Mouse (Mus musculus) hindbrain, embryonic 11.5 days (tissue): ENCODE data around the gene Fgfr2. TPM values are rescaled to one million over a fixed set of nuclear protein-coding genes. Genes with fewer than 3 reads are reported as not detected.

Source experiments
- ATAC-seq: fragments of 200-750 bp; cut with Nextera tagmentation; 2 replicates; pipeline ENCODE4 v1.8.0; 2017; ENCODE audit warnings: mild to moderate bottlenecking, moderate TSS enrichment, moderate library complexity; ENCODE audit not compliant: low FRiP score
- DNase-seq: peaks from one replicate; pipeline ENCODE4 v3.0.0-alpha.2; 2015; ENCODE audit warnings: low spot score
- H3K27ac ChIP-seq: fragments of 300-500 bp; sonication (generic); 2 replicates; pipeline ENCODE4 v1.5.1; 2014; ENCODE audit warnings: mild to moderate bottlenecking, low read depth, low read length
- H3K27me3 ChIP-seq: fragments of 300-500 bp; sonication (generic); 2 replicates; pipeline ENCODE4 v1.6.1; 2014; ENCODE audit warnings: mild to moderate bottlenecking, low read length, moderate library complexity, mixed read lengths; ENCODE audit not compliant: control insufficient read depth, insufficient read depth
- H3K36me3 ChIP-seq: fragments of 300-500 bp; sonication (generic); 2 replicates; pipeline ENCODE4 v1.6.1; 2014; ENCODE audit warnings: mild to moderate bottlenecking, low read length, moderate library complexity, mixed read lengths; ENCODE audit not compliant: control insufficient read depth, insufficient read depth
- H3K4me1 ChIP-seq: fragments of 300-500 bp; sonication (generic); replicated peaks from 2 replicates; pipeline ENCODE4 v1.6.1; 2014; ENCODE audit warnings: low read length, mixed read lengths; ENCODE audit not compliant: control insufficient read depth, insufficient read depth
- H3K4me2 ChIP-seq: fragments of 300-500 bp; sonication (generic); replicated peaks from 2 replicates; pipeline ENCODE4 v1.6.1; 2014; ENCODE audit warnings: mild to moderate bottlenecking, low read depth, low read length
- H3K4me3 ChIP-seq: fragments of 300-500 bp; sonication (generic); 2 replicates; pipeline ENCODE4 v1.5.1; 2014; ENCODE audit warnings: low read depth, low read length
- H3K9ac ChIP-seq: fragments of 300-500 bp; sonication (generic); 2 replicates; pipeline ENCODE4 v1.6.1; 2014; ENCODE audit warnings: low read depth, low read length
- H3K9me3 ChIP-seq: fragments of 300-500 bp; sonication (generic); 2 replicates; pipeline ENCODE4 v1.6.1; 2016; ENCODE audit warnings: low read length; ENCODE audit not compliant: control insufficient read depth
- WGBS: fragments of 180-500 bp; shearing (Covaris S2); extraction: QIAGEN DNeasy Blood & Tissue Kit; methylation state at CpG from one replicate; pipeline ENCODE4 v1.1.7; 2014; 5-methylcytosine and 5-hydroxymethylcytosine counted together
- polyA plus RNA-seq: library from polyadenylated mRNA; unstranded; fragments of >200 nt; fragmentation: Nextera tagmentation; extraction: Ambion mirVana; gene quantifications from 2 replicates; pipeline ENCODE4 v1.2.1, GENCODE M21; 2014

The Fgfr2 gene
- polyA plus RNA-seq, 1 experiment from 2014 or later = 71.3 TPM

- Histone ChIP-seq H3K4me1 (peaks cover 2% of the 10 kb centered on the region; the same call in 1 of the 2 replicates), H3K4me3 (no peak overlapping the region), H3K9ac (no peak overlapping the region), H3K36me3 (peaks cover 3% of the 10 kb centered on the region; the same call in 1 of the 2 replicates), H3K4me2 (no peak overlapping the region), H3K27ac (no peak overlapping the region), H3K9me3 (no peaks in the 10 kb centered on the region), H3K27me3 (no peaks in the 10 kb centered on the region)
- ATAC-seq (no peak), DNase-seq (no peak)
- 72% methylated on average over 6 of the region's 6 CpGs for WGBS
Measured at GRCm38 (mm10) chr7:130713319-130713718, 2409.8 kb downstream of the Fgfr2 start.

- Histone ChIP-seq H3K27me3 (no peaks in the 10 kb centered on the region), H3K4me3 (no peak overlapping the region), H3K9me3 (no peaks in the 10 kb centered on the region), H3K4me2 (no peak overlapping the region), H3K4me1 (peaks cover 2% of the 10 kb centered on the region; the same call in 1 of the 2 replicates), H3K9ac (no peak overlapping the region), H3K27ac (no peak overlapping the region), H3K36me3 (peaks cover 3% of the 10 kb centered on the region; the same call in 1 of the 2 replicates)
- no peak for ATAC-seq
- DNase-seq = no peak
- WGBS = 96% methylated on average over 6 of the region's 7 CpGs
Measured at GRCm38 (mm10) chr7:130711851-130712250, 2411.3 kb downstream of the Fgfr2 start.

GRCm38 (mm10) chr7:130709372-130710274, 2413.5 kb downstream of the Fgfr2 start:
- Histone ChIP-seq H3K9me3 (no peaks in the 10 kb centered on the region), H3K27ac (0 out of 2 replicates have a peak overlapping the region, but pooled peaks have one; percentile 24), H3K4me1 (peaks cover 2% of the 10 kb centered on the region; the same call in 1 of the 2 replicates), H3K9ac (no peak overlapping the region), H3K4me2 (no peak overlapping the region), H3K36me3 (no peaks in the 10 kb centered on the region), H3K4me3 (no peak overlapping the region), H3K27me3 (no peaks in the 10 kb centered on the region)
- ATAC-seq = no peak
- 69% methylated on average over 9 of the region's 9 CpGs for WGBS
- DNase-seq = no peak

GRCm38 (mm10) chr7:130708940-130709339, 2414.2 kb downstream of the Fgfr2 start:
- Histone ChIP-seq H3K27ac (no peak overlapping the region), H3K4me1 (peaks cover 2% of the 10 kb centered on the region; the same call in 1 of the 2 replicates), H3K36me3 (no peaks in the 10 kb centered on the region), H3K4me3 (no peak overlapping the region), H3K27me3 (no peaks in the 10 kb centered on the region), H3K9ac (no peak overlapping the region), H3K9me3 (no peaks in the 10 kb centered on the region), H3K4me2 (no peak overlapping the region)
- no peak for ATAC-seq
- DNase-seq = no peak
- WGBS = 70% methylated on average over 9 of the region's 9 CpGs

- Histone ChIP-seq H3K4me3 (no peak overlapping the region), H3K9me3 (no peaks in the 10 kb centered on the region), H3K36me3 (no peaks in the 10 kb centered on the region), H3K27me3 (no peaks in the 10 kb centered on the region), H3K9ac (no peak overlapping the region), H3K27ac (no peak overlapping the region), H3K4me1 (peaks cover 2% of the 10 kb centered on the region; the same call in 1 of the 2 replicates), H3K4me2 (no peak overlapping the region)
- DNase-seq (no peak), ATAC-seq (no peak)
- WGBS = 97% methylated on average over 2 of the region's 2 CpGs
Measured at GRCm38 (mm10) chr7:130705230-130705629, 2417.9 kb downstream of the Fgfr2 start.

- no peak overlapping the region for H3K9ac ChIP-seq
- no peak overlapping the region for H3K4me3 ChIP-seq
- 71% methylated on average over 1 of the region's 1 CpGs for WGBS
- H3K36me3 ChIP-seq = no peaks in the 10 kb centered on the region
- H3K4me1 ChIP-seq = peaks cover 3% of the 10 kb centered on the region
- H3K9me3 ChIP-seq = no peaks in the 10 kb centered on the region
- no peaks in the 10 kb centered on the region for H3K27me3 ChIP-seq
- no peak for ATAC-seq
- H3K27ac ChIP-seq = no peak overlapping the region
- H3K4me2 ChIP-seq = no peak overlapping the region
- no peak for DNase-seq
Measured at GRCm38 (mm10) chr7:130701336-130701735, 2421.8 kb downstream of the Fgfr2 start.

GRCm38 (mm10) chr7:130698480-130698879, 2424.7 kb downstream of the Fgfr2 start:
- no peaks in the 10 kb centered on the region for H3K27me3 ChIP-seq
- H3K4me2 ChIP-seq = no peak overlapping the region
- ATAC-seq (no peak), DNase-seq (no peak)
- no peak overlapping the region for H3K9ac ChIP-seq
- H3K36me3 ChIP-seq = no peaks in the 10 kb centered on the region
- H3K9me3 ChIP-seq = no peaks in the 10 kb centered on the region
- H3K4me1 ChIP-seq = peaks cover 13% of the 10 kb centered on the region
- no peak overlapping the region for H3K27ac ChIP-seq
- no peak overlapping the region for H3K4me3 ChIP-seq

GRCm38 (mm10) chr7:130696347-130697234, 2426.6 kb downstream of the Fgfr2 start:
- Histone ChIP-seq H3K4me3 (no peak overlapping the region), H3K9me3 (no peaks in the 10 kb centered on the region), H3K27ac (no peak overlapping the region), H3K27me3 (no peaks in the 10 kb centered on the region), H3K4me1 (peaks cover 13% of the 10 kb centered on the region), H3K9ac (no peak overlapping the region), H3K36me3 (no peaks in the 10 kb centered on the region), H3K4me2 (no peak overlapping the region)
- 84% methylated on average over 16 of the region's 16 CpGs for WGBS
- ATAC-seq (no peak), DNase-seq (no peak)
